Mouse (Mus musculus) adrenal gland, postnatal 14 days (tissue): ENCODE measurements around the gene E2f6. TPM values are rescaled to one million over a fixed set of nuclear protein-coding genes. Genes with fewer than 3 reads are reported as not detected.

Experiments used
- DNase-seq: peaks from one replicate; pipeline ENCODE4 v3.0.0; 2021; ENCODE audit warnings: mixed read lengths
- total RNA-seq: library from RNA; stranded (reverse); gene quantifications from 2 replicates; pipeline ENCODE4 v1.2.3, GENCODE M21; 2021

Gene E2f6
- total RNA-seq, 1 experiment from 2014 or later, result 35.7 TPM

- no peak for DNase-seq
These were observed 37.7 kb downstream of the E2f6 start for GRCm38 (mm10) chr12:16848501-16848900.

DNA sequence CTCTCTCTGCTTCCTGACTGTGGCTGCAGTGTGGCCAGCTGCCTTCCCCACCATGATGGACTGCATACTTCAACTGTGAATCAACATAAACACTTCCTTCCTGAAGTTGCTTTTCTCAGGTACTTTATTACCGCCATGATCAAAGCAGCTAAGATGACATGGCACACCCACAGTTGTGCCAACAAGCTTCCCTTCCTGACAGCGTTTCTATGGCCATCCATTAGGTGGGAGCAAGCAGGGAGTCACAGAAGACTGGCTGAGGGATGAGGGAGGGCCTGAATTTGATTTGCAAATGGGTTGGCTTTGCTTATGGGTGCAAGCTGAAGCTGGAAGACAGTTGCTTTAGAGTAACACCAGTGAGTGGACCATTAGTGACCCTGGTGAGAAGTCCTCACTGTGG is 39.1 kb downstream of the E2f6 start:
- no peak for DNase-seq

- peak; percentile 76 for DNase-seq
These were observed 39.9 kb downstream of the E2f6 start for GRCm38 (mm10) chr12:16850431-16851375.

DNA sequence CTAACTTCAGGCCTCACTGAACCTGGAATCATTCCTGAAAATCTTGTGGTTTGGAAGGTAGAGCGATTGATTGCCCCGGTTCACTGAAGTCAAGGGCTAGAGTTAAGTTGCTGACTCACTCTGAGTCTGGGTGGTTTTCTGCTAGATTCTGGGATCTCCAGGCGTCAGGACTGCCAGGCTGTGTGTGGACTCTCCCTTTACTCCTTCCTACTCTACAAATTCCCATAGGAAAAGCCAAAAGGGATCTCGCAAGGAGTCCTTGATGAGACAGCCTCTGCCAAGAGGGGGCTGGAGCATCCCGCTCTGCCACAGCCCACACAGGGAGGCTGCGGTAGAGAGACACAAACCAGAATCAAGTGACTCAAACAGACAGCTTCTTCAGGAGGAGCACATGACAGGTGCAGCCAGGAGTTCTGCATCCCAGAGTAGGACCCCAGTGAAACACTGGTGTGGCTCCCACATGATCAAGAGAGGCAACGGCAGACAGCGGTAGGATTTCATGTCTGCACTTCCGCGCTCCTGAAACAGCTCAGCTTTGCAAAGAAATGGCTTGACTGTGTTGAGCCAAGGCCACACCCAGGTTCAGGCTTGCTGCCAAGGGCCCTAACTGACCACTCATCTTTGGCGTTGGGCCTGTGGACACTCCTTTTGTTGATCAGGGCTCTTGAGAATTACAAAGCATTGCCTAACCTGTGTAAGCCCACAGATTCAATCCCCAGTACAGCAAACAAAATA is 42.8 kb downstream of the E2f6 start:
- DNase-seq, result peak; percentile 92

DNA sequence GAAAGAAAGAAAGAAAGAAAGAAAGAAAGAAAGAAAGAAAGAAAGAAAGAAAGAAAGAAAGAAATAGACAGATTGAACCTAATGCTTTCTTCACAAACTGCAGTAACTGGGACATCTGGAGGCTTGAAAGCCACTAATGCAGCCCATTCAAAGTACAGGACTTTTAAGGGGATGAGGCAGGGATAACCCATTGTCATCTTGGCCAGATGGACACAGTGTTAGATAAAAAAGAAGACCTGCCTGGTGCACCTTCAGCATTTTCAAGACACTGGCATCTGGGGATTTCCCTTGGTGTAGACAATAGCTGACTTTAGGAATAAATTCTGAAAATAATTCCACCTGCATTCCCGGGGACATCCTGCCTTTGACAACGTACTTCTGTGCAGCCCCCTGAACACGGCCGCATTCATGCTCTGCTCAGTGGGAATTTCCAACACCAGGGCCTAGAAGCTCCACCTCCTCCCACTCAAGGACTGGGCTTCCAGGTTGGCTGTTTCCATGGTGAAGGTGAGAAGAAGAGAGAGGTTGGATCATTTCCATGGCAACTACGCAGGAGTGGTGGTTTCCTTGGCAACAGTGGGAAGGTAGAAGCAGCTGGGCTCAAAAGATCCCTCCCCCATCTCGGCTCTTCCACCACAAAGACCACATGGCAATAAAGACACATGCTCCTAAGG is 45.0 kb downstream of the E2f6 start:
- no peak for DNase-seq

- no peak for DNase-seq
These were observed 45.5 kb downstream of the E2f6 start for GRCm38 (mm10) chr12:16856306-16856679.

DNA sequence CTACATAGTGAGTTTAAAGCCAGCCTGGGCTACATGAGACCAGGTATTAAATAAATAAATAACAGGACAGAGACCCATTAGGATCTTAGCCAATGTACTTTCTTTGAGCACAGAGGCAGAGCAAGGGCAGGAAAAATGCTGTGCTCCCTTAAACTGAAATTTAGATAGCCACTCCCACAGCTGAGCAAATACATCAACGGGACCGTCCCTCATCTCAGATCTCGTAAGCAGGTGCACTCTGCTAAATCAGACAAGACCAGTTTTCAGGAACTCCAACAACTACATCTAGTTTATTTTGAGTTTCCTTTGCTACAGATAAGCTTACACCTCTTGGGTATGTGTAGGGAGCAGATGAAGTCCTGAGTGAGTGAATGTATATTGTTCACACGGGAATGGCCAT is 47.3 kb downstream of the E2f6 start:
- no peak for DNase-seq

DNA sequence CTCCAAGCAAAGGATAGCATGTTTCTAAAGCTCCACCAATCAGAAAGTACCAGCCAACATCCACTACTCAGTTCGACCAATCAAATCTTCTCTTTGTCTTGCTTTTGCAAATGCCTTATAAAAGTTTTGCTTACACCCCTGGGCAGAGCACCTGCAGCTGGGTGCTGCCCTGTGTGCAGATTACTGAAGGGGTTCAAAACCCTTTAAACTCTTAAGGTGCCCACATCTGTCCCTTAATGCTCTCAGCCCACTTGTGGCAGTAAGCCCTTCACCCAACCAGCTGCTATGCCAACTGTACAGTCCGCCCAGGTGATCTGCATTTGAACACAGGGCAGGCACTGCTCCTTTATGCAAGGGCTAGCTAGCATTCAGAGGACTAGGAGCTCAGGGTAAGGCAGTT is 49.0 kb downstream of the E2f6 start:
- no peak for DNase-seq

GRCm38 (mm10) chr12:16860533-16860932 is 49.8 kb downstream of the E2f6 start:
- DNase-seq, result no peak

- no peak for DNase-seq
These were observed 50.2 kb downstream of the E2f6 start for GRCm38 (mm10) chr12:16860961-16861360.

GRCm38 (mm10) chr12:16864477-16864876 is 53.7 kb downstream of the E2f6 start:
- peak; percentile 35 for DNase-seq

GRCm38 (mm10) chr12:16865871-16866270 is 55.1 kb downstream of the E2f6 start:
- DNase-seq, result no peak

GRCm38 (mm10) chr12:16866460-16866859 is 55.7 kb downstream of the E2f6 start:
- no peak for DNase-seq

DNA sequence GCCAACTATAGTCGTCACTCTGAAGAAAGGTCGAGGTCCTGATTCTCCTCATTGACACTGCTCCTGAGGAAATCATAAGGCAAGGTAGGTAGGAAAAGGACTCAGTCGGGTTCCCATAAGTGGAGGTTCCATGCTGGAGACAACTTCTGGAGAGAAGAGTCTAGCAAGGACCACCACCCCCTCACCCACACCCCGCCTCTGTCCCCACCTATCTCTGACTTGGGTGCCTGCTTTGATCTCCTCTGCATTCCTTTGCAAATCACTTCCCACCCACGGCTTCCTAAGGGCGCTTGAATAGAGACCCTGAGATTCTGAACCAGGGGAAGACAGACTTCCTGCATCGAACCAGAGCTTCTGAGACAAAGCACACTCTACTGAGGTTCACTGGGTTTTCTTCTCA is 56.5 kb downstream of the E2f6 start:
- DNase-seq, result no peak

DNA sequence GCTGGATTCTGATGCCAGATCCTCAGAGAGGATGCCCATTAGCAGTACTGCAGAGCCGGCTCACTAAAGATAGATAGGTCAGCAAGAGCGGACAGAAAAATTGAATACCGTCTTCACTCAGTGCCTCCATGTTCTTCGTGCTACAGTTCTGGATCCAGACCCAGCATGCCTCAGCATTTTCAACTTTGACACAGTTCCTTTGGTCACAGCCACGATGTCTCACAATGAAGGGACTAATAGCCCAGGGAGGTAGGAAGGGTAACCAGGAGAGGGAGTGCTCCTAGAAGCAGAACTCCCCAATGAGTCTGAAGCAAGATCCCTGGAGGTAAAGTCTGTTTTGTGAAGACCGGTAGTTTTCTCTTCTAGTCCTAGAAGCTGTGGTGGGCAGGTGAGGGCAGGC is 57.9 kb downstream of the E2f6 start:
- DNase-seq, result no peak

DNA sequence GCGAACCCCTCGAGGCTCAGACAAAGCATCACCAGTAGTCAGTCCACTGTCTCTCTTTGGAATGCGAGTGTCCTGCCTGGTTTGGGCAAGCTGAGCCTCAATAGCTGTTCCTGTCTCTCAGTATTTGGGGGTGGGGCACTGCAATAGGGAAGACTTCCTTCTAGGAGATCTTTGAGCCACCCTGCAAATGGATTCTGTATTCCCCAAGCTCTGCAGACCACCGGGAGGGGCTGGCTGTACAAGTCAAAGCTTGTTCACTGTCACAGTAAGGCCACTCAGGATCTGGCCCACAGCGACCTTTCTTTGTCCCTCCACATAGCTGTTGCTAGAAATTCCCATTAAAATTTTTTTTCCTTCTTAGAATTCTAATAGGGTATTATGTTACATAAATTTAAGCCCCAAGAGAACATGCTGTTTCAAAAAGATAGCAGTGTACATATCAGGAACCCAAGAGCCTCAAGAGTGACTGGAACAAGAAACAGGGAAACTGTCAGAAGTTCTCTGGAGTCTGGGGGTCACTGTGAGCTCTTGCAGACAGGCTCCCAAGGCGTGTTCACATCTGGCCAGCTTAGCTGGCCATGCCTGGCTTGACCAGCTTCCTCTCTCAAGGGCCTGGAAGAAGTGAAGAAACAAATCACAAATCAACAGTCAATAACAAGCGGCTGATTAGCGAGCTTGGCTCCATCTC is 58.5 kb downstream of the E2f6 start:
- DNase-seq, result no peak

DNA sequence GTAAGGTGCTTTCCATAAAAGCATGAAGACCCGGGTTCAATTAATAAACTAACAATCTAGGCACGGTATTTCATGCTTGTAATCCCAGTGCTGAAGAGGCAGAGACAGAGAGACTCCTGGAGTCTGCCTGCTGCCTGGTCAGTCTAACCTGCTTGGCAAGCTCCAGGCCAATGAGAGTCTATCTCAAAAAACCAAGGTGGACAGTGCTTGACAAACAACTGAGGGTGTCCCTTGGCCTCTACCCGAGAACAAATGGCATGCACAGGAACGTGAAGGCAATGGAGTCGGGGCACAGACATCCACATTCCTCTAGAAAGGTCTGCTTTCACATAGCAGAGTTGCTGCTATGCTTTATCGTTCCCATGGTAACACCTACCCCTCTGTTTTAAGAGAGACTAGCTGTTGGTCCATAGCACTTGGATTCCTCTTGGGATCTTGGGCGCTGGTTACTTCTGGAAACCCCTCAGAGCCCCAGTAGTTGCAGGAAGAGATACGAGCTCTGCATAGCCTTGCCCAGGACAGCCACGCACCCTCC is 59.2 kb downstream of the E2f6 start:
- no peak for DNase-seq

DNA sequence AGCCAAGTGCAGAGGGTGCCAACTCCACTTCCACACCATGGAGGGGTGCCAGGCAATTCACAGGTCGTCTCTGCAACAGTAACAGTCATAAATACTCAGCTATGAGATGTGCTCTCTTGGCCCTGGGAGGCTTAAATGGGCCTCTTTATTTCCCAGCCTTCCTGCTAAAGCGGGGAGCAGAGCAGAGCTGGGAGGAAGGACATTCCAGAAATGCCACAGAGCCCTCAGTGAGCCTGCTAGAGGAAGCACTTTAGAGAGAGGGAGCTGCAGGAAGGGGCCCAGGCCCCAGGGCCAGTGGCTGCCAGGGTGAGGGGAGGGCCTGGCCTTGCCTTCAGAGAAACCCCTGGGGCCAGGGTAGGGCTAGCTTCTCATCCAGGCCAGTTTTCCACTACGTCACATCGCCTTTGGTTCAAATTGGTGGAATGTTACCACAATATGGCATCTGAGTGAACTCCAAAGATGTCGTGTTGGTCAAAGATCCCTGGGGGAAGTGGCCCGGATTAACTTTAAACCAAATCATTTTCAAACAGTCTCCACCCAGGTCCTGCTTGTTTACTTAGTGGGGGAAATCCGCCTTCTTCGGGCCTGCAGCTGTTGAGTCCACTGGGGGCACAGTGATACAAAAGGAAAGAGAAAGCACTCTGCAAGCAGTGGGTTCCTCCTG is 59.8 kb downstream of the E2f6 start:
- DNase-seq, result peak; percentile 86

DNA sequence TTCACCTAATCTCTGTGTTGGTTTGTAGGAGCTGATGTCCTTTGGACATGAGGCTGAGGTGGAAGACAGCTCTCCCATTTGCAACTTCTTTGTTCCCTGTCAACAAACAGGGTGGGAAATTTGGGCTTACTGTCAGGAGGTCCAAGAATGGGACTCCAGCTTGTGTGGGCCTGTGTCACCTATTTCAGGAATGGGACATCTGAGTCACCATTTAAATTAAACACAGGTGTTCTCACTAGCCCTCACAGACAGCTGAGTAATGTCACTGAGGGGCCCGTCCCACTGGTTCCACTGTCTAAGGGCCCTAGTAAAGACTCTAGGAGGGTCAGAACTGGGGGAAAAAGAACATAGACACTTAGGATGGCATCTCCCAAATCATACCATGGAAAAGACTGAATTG is 61.2 kb downstream of the E2f6 start:
- no peak for DNase-seq

DNA sequence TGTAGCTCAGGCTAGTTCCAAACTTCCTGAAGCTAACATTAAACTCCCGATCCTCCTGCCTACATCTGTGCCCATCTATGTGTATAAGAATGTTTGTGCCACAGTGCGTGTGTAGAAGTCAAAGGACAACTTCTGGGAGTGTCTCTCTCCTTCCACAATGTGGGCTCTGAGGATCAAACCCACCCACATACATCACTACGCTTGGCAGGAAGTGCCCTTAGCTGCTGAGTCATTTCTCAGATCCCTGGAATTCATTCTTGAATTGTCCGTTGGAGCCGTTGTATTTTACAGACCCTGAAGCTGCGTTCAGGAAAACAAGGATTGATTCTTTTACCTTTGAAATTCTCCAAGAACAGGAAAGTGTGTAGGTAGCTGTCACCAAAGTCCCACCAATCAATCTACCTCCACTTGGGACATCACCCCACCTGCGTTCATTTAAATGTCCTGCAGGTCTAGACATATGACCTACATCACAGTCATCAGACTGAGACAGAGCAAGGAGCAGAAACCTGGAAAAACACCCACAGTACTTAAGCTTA is 62.2 kb downstream of the E2f6 start:
- no peak for DNase-seq

- no peak for DNase-seq
These were observed 62.8 kb downstream of the E2f6 start for GRCm38 (mm10) chr12:16873549-16873948.
